Comparison of ENCODE assay signal across 8 mouse cellular contexts in genomic region chr4:101182603-101183011, GRCm38 (mm10).
A peak's percentile ranks its signal among the peaks of the same experiment; 100 is the strongest.
DNase-seq lines count a peak whose midpoint lies in the region; ATAC-seq and TF ChIP-seq lines count a peak whose summit lies in the region.

No protein-coding gene starts in this region.

- no peak for ATAC-seq in midbrain, embryonic 16.5 days

- H3K4me1 ChIP-seq in liver, adult 2 months (ENCODE audit: control insufficient read depth, insufficient read depth, low read length), result peaks cover 28% of the 10 kb centered on the region
- H3K4me1 ChIP-seq in midbrain, embryonic 16.5 days (ENCODE audit: control insufficient read depth, insufficient read depth, low read length), result peaks cover 4% of the 10 kb centered on the region; the same call in 1 of the 2 replicates

- intact Hi-C loops in left cerebral cortex, adult 2 months (cut with DNase I), result loop anchor here (5.0 kb wide), 1 partner anchor 85 kb away; the partner anchor contains the start of gene Jak1

- H3K9me3 ChIP-seq in midbrain, embryonic 16.5 days (replicated peaks; ENCODE audit: control insufficient read depth, low read length, poor library complexity, severe bottlenecking), result no peaks in the 10 kb centered on the region

- no peak overlapping the region for H3K4me2 ChIP-seq in midbrain, embryonic 16.5 days (ENCODE audit: low read length)

- no peak overlapping the region for H3K9ac ChIP-seq in liver, adult 2 months (ENCODE audit: low read depth, low read length)
- H3K9ac ChIP-seq in midbrain, embryonic 16.5 days (ENCODE audit: low read depth, low read length), result no peak overlapping the region

- peaks cover 7% of the 10 kb centered on the region; the same call in 1 of the 2 replicates for H3K79me2 ChIP-seq in liver, adult 2 months (ENCODE audit: control insufficient read depth, insufficient read depth, low read length)

- WGBS in liver, adult 2 months, result 62% methylated on average over 9 of the region's 9 CpGs
- 84% methylated on average over 9 of the region's 9 CpGs for WGBS in midbrain, embryonic 16.5 days

- peaks cover 74% of the 10 kb centered on the region for H3K36me3 ChIP-seq in liver, adult 2 months (ENCODE audit: control insufficient read depth, insufficient read depth, low read length)
- H3K36me3 ChIP-seq in splenic B cell, adult 2 months (ENCODE audit: control insufficient read depth, insufficient read depth, low read length, poor library complexity, severe bottlenecking), result peaks cover 9% of the 10 kb centered on the region
- H3K36me3 ChIP-seq in midbrain, embryonic 16.5 days (ENCODE audit: control insufficient read depth, insufficient read depth, low read length), result no peaks in the 10 kb centered on the region; the same call in 1 of the 2 replicates

- H3K4me3 ChIP-seq in left cerebral cortex, adult 2 months, result no peak overlapping the region
- H3K4me3 ChIP-seq in liver, adult 2 months (ENCODE audit: insufficient read depth, low read depth, low read length), result no peak overlapping the region
- H3K4me3 ChIP-seq in midbrain, embryonic 16.5 days (ENCODE audit: low read depth, low read length), result no peak overlapping the region

- peak in 1 of 2 experiments; percentile 36 for DNase-seq in left cerebral cortex, adult 2 months (ENCODE audit: extremely low spot score in 1 of 2, low spot score in 2 of 2)
- DNase-seq in left cerebral cortex, adult 8-10 months (ENCODE audit: low spot score in 2 of 2), result no peak
- DNase-seq in heart, adult 9 months (ENCODE audit: low spot score in 2 of 2), result peak; percentile 57 to 66
- peak; percentile 35 for DNase-seq in liver, adult 2 months (ENCODE audit: extremely low read depth, low read depth, low spot score)
- DNase-seq in splenic B cell, adult 2 months (ENCODE audit: low read depth, low spot score), result peak; percentile 66
- no peak for DNase-seq in layer of hippocampus, adult 9-10 months (ENCODE audit: low spot score)
- no peak for DNase-seq in layer of hippocampus, adult 8-10 months (ENCODE audit: low spot score in 2 of 2)

- TF ChIP-seq POLR2A in liver, adult 2 months (IDR thresholded peaks at IDR 0.05; ENCODE audit: extremely low read depth, insufficient read depth, low read length), result no peak

- H3K27me3 ChIP-seq in liver, adult 2 months (ENCODE audit: control insufficient read depth, insufficient read depth, low read length), result no peaks in the 10 kb centered on the region
- H3K27me3 ChIP-seq in splenic B cell, adult 2 months (ENCODE audit: control insufficient read depth, insufficient read depth, low read length, poor library complexity, severe bottlenecking), result no peaks in the 10 kb centered on the region
- no peaks in the 10 kb centered on the region for H3K27me3 ChIP-seq in midbrain, embryonic 16.5 days (ENCODE audit: control insufficient read depth, insufficient read depth, low read depth, low read length)

- no peak; the same call in 1 of the 2 replicates for TF ChIP-seq CTCF in left cerebral cortex, adult 2 months (IDR thresholded peaks at IDR 0.05)
- no peak for TF ChIP-seq CTCF in liver, adult 2 months (IDR thresholded peaks at IDR 0.05; ENCODE audit: low read depth, low read length)

- H3K27ac ChIP-seq in left cerebral cortex, adult 2 months, result peak overlapping the region; percentile 16; the same call in 1 of the 2 replicates
- peak overlapping the region; percentile 37; the same call in 1 of the 2 replicates for H3K27ac ChIP-seq in liver, adult 2 months (replicated peaks; ENCODE audit: insufficient read depth, low read depth, low read length)
- no peak overlapping the region for H3K27ac ChIP-seq in midbrain, embryonic 16.5 days (ENCODE audit: low read length)

Comparison
In these comparisons a context has a peak if more than half of its experiments do, and no peak if none do; other contexts are left out.
1. DNase-seq: peak in heart, adult 9 months (2 of 2), liver, adult 2 months (single experiment) and splenic B cell, adult 2 months (single experiment); none in left cerebral cortex, adult 8-10 months (0 of 2), layer of hippocampus, adult 9-10 months (single experiment) and layer of hippocampus, adult 8-10 months (0 of 2).